Mouse (Mus musculus) heart, postnatal 36 days (tissue): ENCODE data around the gene Dync1li1. TPM values are rescaled to one million over a fixed set of nuclear protein-coding genes. Genes with fewer than 3 reads are reported as not detected.
"Not testable (repeated sequence)": the region's sequence is repeated elsewhere in the genome, so short reads cannot be mapped to it uniquely, and the experiment has no call there.

Experiments
- DNase-seq, 2 experiments: peaks; one replicate each; pipeline ENCODE4 v3.0.0; 2021 to 2022
- intact Hi-C: fragments of 180-260 bp; cut with DNase I; formaldehyde crosslinking; loops from one replicate; pipeline ENCODE4 v1.15.1; 2025
- total RNA-seq, 2 experiments: library from RNA; stranded (reverse); gene quantifications; 2 replicates each; pipeline ENCODE4 v1.2.3; 2021

Dync1li1 gene
- total RNA-seq, 2 experiments from 2014 or later, result 69.9 to 88.1 TPM

GRCm38 (mm10) chr9:114672703-114673561 is 15.7 kb upstream of the Dync1li1 start:
- DNase-seq, result peak; percentile 20 to 29
- intact Hi-C loops, result no loop called here

- DNase-seq, result no peak
- intact Hi-C loops, result no loop called here
Measured at GRCm38 (mm10) chr9:114673626-114674025, 15.0 kb upstream of the Dync1li1 start.

GRCm38 (mm10) chr9:114678576-114678975 is 10.0 kb upstream of the Dync1li1 start:
- intact Hi-C loops, result no loop called here
- no peak for DNase-seq

GRCm38 (mm10) chr9:114679944-114680343 is 8.6 kb upstream of the Dync1li1 start:
- no peak for DNase-seq
- intact Hi-C loops, result no loop called here

- intact Hi-C loops, result no loop called here
- no peak for DNase-seq
Measured at GRCm38 (mm10) chr9:114680531-114680930, 8.1 kb upstream of the Dync1li1 start.

GRCm38 (mm10) chr9:114682193-114682592 is 6.4 kb upstream of the Dync1li1 start:
- DNase-seq, result no peak
- intact Hi-C loops, result no loop called here

- intact Hi-C loops, result no loop called here
Measured at GRCm38 (mm10) chr9:114686245-114686644, 2.3 kb upstream of the Dync1li1 start.

GRCm38 (mm10) chr9:114687639-114688038 is 951 bp upstream of the Dync1li1 start:
- intact Hi-C loops, result loop anchor here (1.0 to 2.0 kb wide), 2 partner anchors 43 to 47 kb away; partner anchors contain the start of gene Cnot10
- DNase-seq, result no peak

More at GRCm38 (mm10) chr9:114686245-114686644, 2.3 kb upstream of the Dync1li1 start:
- no peak for DNase-seq

GRCm38 (mm10) chr9:114688953-114689407 is 390 bp downstream of the Dync1li1 start:
- intact Hi-C loops, result loop anchor here (1.0 to 2.0 kb wide), 2 partner anchors 41 to 48 kb away; partner anchors contain the start of gene Cnot10
- DNase-seq, result no peak

GRCm38 (mm10) chr9:114690119-114690601 is 1.6 kb downstream of the Dync1li1 start:
- intact Hi-C loops, result no loop called here
- DNase-seq, result no peak

GRCm38 (mm10) chr9:114691112-114691511 is 2.5 kb downstream of the Dync1li1 start:
- intact Hi-C loops, result no loop called here
- no peak for DNase-seq

GRCm38 (mm10) chr9:114695662-114696061 is 7.1 kb downstream of the Dync1li1 start:
- intact Hi-C loops, DNase-seq: not testable (repeated sequence)

- intact Hi-C loops, result no loop called here
- no peak for DNase-seq
Measured at GRCm38 (mm10) chr9:114697072-114697471, 8.5 kb downstream of the Dync1li1 start.

- intact Hi-C loops, result no loop called here
- DNase-seq, result no peak
Measured at GRCm38 (mm10) chr9:114697926-114698325, 9.3 kb downstream of the Dync1li1 start.

GRCm38 (mm10) chr9:114699262-114699661 is 10.7 kb downstream of the Dync1li1 start:
- intact Hi-C loops, result no loop called here
- no peak for DNase-seq

GRCm38 (mm10) chr9:114699882-114700665 is 11.5 kb downstream of the Dync1li1 start:
- DNase-seq, result no peak

GRCm38 (mm10) chr9:114701031-114701430 is 12.4 kb downstream of the Dync1li1 start:
- intact Hi-C loops, result loop anchor here (5.0 kb wide), 1 partner anchor 39 kb away; no protein-coding TSS in a partner anchor
- no peak for DNase-seq

More at GRCm38 (mm10) chr9:114699882-114700665, 11.5 kb downstream of the Dync1li1 start:
- intact Hi-C loops, result loop anchor here (5.0 kb wide), 1 partner anchor 38 kb away; no protein-coding TSS in a partner anchor

- DNase-seq, result no peak
- intact Hi-C loops, result loop anchor here (5.0 kb wide), 1 partner anchor 40 kb away; no protein-coding TSS in a partner anchor
Measured at GRCm38 (mm10) chr9:114701921-114702320, 13.3 kb downstream of the Dync1li1 start.

- no peak for DNase-seq
- intact Hi-C loops, result no loop called here
Measured at GRCm38 (mm10) chr9:114707805-114708204, 19.2 kb downstream of the Dync1li1 start.

- DNase-seq, result no peak
- intact Hi-C loops, result no loop called here
Measured at GRCm38 (mm10) chr9:114710345-114710744, 21.8 kb downstream of the Dync1li1 start.

- no peak for DNase-seq
- intact Hi-C loops, result no loop called here
Measured at GRCm38 (mm10) chr9:114713481-114713880, 24.9 kb downstream of the Dync1li1 start.
